Mouse (Mus musculus) stomach, embryonic 16.5 days (tissue): ENCODE measurements around the gene Ccdc110. TPM values are rescaled to one million over a fixed set of nuclear protein-coding genes. Genes with fewer than 3 reads are reported as not detected.
A peak's percentile ranks its signal among the peaks of the same experiment; 100 is the strongest.

Experiments
- ATAC-seq: fragments of 200-750 bp; cut with Nextera tagmentation; 2 replicates; pipeline ENCODE4 v1.8.0; 2017; ENCODE audit warnings: moderate number of reproducible peaks, moderate TSS enrichment; ENCODE audit not compliant: insufficient read depth, low FRiP score
- H3K27ac ChIP-seq: fragments of 300-500 bp; sonication (generic); 2 replicates; pipeline ENCODE4 v1.5.1; 2014; ENCODE audit warnings: low read length
- H3K27me3 ChIP-seq: fragments of 300-500 bp; sonication (generic); 2 replicates; pipeline ENCODE4 v1.6.1; 2014; ENCODE audit warnings: low read length, control low read depth, mixed read lengths; ENCODE audit not compliant: control insufficient read depth, insufficient read depth
- H3K36me3 ChIP-seq: fragments of 300-500 bp; sonication (generic); 2 replicates; pipeline ENCODE4 v1.6.1; 2014; ENCODE audit warnings: low read length; ENCODE audit not compliant: control insufficient read depth, insufficient read depth
- H3K4me1 ChIP-seq: fragments of 300-500 bp; sonication (generic); 2 replicates; pipeline ENCODE4 v1.6.1; 2014; ENCODE audit warnings: low read length, control low read depth, mixed read lengths; ENCODE audit not compliant: control insufficient read depth, insufficient read depth
- H3K4me2 ChIP-seq: fragments of 300-500 bp; sonication (generic); 2 replicates; pipeline ENCODE4 v1.6.1; 2014; ENCODE audit warnings: low read depth, low read length, mixed read lengths
- H3K4me3 ChIP-seq: fragments of 300-500 bp; sonication (generic); replicated peaks from 2 replicates; pipeline ENCODE4 v1.5.1; 2014; ENCODE audit warnings: mild to moderate bottlenecking, low read length
- H3K9ac ChIP-seq: fragments of 300-500 bp; sonication (generic); 2 replicates; pipeline ENCODE4 v1.6.1; 2014; ENCODE audit warnings: low read length
- H3K9me3 ChIP-seq: fragments of 300-500 bp; sonication (generic); replicated peaks from 2 replicates; pipeline ENCODE4 v1.6.1; 2016; ENCODE audit warnings: low read length, control low read depth; ENCODE audit not compliant: control insufficient read depth
- WGBS: fragments of 180-500 bp; shearing (Covaris S2); extraction: QIAGEN DNeasy Blood & Tissue Kit; methylation state at CpG from one replicate; pipeline ENCODE4 v1.1.7; 2014; 5-methylcytosine and 5-hydroxymethylcytosine counted together
- polyA plus RNA-seq: library from polyadenylated mRNA; unstranded; fragments of >200 nt; fragmentation: Nextera tagmentation; extraction: Ambion mirVana; gene quantifications from 2 replicates; pipeline ENCODE4 v1.2.1, GENCODE M21; 2015

Ccdc110 gene
- polyA plus RNA-seq: not detected in 2 replicates

DNA sequence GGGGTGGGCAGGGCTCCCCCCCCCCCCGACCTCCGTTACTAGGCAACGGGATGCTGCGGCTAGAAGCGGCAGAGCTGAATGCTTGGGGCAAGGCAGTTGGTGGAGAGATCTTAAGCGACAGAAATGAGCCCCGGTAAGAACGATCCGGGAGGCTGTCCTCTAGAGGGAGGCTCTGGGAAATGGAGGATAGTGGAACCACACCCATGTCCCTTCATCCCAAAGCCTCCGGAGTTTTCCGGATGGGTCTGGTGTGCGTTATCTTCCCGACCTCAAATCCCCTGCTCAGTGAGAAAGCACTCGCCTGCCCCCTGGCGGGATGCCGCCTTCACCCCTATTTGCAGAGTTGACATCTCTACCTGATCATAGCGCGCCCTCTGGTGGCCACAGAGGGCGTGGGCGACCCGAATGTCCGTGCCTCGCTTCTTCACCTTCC lies at the start of gene Ccdc110:
Gene Ccdc110, plus strand, starts transcription at position 38 of the 433 bp plus-strand sequence.
- ATAC-seq: peak; percentile 80
- WGBS: 5% methylated on average over 23 of the region's 23 CpGs
- H3K9ac ChIP-seq: peak within 1 kb of the TSS; percentile 48

DNA sequence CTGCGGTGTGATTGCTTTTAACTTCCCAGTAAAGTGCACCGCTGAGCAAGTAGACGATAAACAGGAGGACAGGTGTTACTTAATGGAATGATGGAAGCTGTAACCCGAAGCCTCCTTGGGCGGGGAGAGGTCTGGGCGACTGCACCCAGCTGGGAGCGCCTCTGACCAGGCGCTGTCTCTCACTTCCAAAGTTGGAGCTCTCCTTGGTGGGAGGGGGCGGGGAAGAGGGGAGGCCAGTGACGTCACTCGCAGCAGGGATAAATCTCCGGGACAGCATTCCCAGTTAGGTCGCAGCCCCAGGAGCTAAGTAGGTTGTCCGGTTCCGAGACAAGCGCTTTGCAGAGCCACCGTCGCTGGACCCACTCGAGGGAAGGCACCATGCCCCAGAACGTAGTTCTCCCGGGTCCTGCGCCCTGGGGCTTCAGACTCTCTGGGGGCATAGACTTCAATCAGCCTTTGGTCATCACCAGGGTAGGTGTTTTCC lies 49.2 kb upstream of the Ccdc110 start, which contains the start of gene Pdlim3:
Gene Pdlim3, plus strand, starts transcription at position 260 of the 484 bp plus-strand sequence.
- Histone ChIP-seq H3K36me3 (no peaks in the 10 kb centered on the region), H3K9ac (peak within 1 kb of the TSS; percentile 81), H3K4me2 (peak within 1 kb of the TSS; percentile 85), H3K27ac (peak within 1 kb of the TSS; percentile 95), H3K4me3 (peak within 1 kb of the TSS; percentile 59), H3K9me3 (no peaks in the 10 kb centered on the region), H3K4me1 (peaks cover 5% of the 10 kb centered on the region), H3K27me3 (no peaks in the 10 kb centered on the region)
- WGBS: under 1% methylated on average over 22 of the region's 22 CpGs
- ATAC-seq: peak; percentile 85

More for the DNA sequence above, at the start of gene Ccdc110:
- Histone ChIP-seq H3K27me3 (no peaks in the 10 kb centered on the region), H3K4me3 (peak within 1 kb of the TSS; percentile 43), H3K36me3 (no peaks in the 10 kb centered on the region), H3K4me2 (peak within 1 kb of the TSS; percentile 57), H3K9me3 (peaks cover 10% of the 10 kb centered on the region), H3K27ac (no peak within 1 kb of the TSS), H3K4me1 (no peaks in the 10 kb centered on the region)

DNA sequence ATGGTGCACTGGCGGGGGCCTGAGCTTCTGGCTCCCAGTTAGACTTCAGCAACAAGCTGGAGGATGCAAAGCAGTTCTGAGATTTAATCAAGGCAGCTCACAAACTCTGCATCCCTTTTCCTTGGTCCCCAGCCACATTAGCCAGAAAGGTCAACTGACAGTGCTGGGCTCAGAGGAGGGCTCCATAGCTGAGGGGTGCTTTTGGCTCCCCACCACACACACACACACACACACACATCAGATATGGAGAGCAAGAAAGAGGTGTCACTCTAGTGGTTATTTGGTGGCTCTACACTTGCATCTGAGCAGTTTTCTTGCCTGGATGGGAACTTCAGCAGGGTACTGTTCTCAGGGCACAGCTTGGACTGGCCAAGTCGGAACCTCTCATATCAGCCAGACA lies 48.6 kb upstream of the Ccdc110 start:
- Histone ChIP-seq H3K4me1 (peaks cover 5% of the 10 kb centered on the region), H3K4me2 (peak overlapping the region; percentile 85), H3K27me3 (no peaks in the 10 kb centered on the region), H3K4me3 (peak overlapping the region; percentile 59), H3K9me3 (no peaks in the 10 kb centered on the region), H3K9ac (peak overlapping the region; percentile 81), H3K36me3 (no peaks in the 10 kb centered on the region), H3K27ac (peak overlapping the region; percentile 95)
- peak; percentile 48; the same call in 1 of the 2 replicates for ATAC-seq
- 27% methylated on average over 2 of the region's 2 CpGs for WGBS

DNA sequence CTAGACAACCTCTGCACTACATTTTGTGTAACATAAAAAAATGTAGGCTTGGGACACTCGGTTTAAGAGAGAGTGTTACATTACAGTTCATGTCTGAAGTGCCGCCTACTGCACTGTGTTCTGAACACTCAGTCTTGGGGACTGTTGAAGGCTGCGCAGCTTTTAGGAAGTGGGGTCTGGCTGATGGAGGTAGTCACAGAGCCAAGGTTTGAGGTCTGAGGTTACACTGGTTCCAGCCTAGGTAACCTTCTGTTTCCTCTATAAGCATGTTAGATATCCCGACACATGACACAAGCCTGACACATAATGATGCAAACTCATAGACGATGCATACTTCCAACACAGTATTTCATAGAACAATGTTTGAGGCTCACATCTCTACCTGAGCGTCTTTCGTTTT lies 44.7 kb upstream of the Ccdc110 start:
- H3K27ac ChIP-seq: no peak overlapping the region
- H3K27me3 ChIP-seq: no peaks in the 10 kb centered on the region
- no peak overlapping the region for H3K4me2 ChIP-seq
- H3K9ac ChIP-seq: no peak overlapping the region
- 93% methylated on average over 7 of the region's 7 CpGs for WGBS
- H3K9me3 ChIP-seq: no peaks in the 10 kb centered on the region; the same call in 1 of the 2 replicates
- H3K36me3 ChIP-seq: no peaks in the 10 kb centered on the region
- no peaks in the 10 kb centered on the region for H3K4me1 ChIP-seq
- H3K4me3 ChIP-seq: no peak overlapping the region
- ATAC-seq: no peak

DNA sequence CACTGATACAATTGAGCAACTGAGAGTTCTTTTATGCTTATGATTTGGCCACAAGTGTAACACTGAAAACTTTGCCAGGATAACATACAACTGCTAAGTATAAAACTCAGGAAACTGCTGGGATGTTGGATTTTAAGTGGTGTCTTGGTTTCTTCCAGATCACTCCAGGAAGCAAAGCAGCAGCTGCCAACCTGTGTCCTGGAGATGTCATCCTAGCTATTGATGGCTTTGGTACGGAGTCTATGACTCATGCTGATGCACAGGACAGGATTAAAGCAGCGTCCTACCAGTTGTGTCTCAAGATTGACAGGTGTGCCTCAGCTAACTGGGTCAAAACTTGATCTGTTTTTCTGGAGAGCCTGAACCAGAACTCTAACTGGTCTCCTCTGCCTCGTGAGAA lies 37.8 kb upstream of the Ccdc110 start:
- WGBS: 82% methylated on average over 3 of the region's 3 CpGs
- H3K4me3 ChIP-seq: no peak overlapping the region
- H3K36me3 ChIP-seq: peaks cover 4% of the 10 kb centered on the region; the same call in 1 of the 2 replicates
- no peak overlapping the region for H3K27ac ChIP-seq
- no peak overlapping the region for H3K4me2 ChIP-seq
- H3K4me1 ChIP-seq: no peaks in the 10 kb centered on the region
- no peaks in the 10 kb centered on the region for H3K27me3 ChIP-seq
- H3K9ac ChIP-seq: no peak overlapping the region
- ATAC-seq: no peak
- H3K9me3 ChIP-seq: no peaks in the 10 kb centered on the region; the same call in 1 of the 2 replicates

DNA sequence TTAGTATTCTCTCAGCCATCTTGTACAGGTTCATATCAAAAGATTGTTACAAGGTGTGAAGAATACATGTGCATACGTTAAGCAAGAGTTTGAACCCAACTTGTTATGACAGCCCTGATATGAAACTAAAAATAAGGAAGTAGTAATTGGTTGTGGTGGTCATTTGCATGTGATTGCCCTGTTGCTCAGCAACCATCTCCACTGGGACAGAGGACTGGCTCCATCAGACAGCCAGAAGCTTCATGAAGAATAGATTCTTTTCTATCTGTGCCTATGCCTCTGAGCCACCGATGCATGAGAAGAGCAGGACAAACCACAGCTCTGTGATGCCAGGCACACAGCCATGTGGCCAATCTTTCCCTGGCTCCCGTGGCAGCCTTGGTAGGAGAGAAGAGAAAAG lies 34.6 kb upstream of the Ccdc110 start:
- Histone ChIP-seq H3K4me3 (no peak overlapping the region), H3K27ac (no peak overlapping the region), H3K9ac (no peak overlapping the region), H3K4me2 (no peak overlapping the region), H3K36me3 (peaks cover 7% of the 10 kb centered on the region; the same call in 1 of the 2 replicates), H3K4me1 (no peaks in the 10 kb centered on the region), H3K27me3 (no peaks in the 10 kb centered on the region), H3K9me3 (no peaks in the 10 kb centered on the region; the same call in 1 of the 2 replicates)
- WGBS: 81% methylated on average over 3 of the region's 3 CpGs
- no peak for ATAC-seq

DNA sequence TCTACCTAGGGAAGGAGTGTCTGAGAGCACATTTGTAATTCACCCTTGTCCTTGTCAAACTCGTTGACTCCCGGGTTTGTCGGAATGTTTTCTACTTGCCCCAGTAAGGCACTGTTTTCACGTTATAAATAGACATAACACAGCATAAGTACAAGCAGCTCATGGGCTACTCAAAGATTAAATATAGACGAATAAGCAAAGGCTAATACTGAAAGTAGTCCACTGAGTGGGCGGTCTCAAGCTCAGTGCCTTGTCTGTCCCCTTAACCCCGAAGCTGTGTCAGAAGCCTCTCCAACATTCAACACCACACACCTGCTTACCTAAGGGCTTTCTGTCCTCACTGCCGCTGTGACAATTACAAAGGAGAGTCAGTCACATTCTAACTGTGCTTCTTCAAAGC lies 32.8 kb upstream of the Ccdc110 start:
- H3K4me3 ChIP-seq: no peak overlapping the region
- ATAC-seq: no peak
- peaks cover 5% of the 10 kb centered on the region; the same call in 1 of the 2 replicates for H3K36me3 ChIP-seq
- H3K4me1 ChIP-seq: no peaks in the 10 kb centered on the region
- WGBS: 70% methylated on average over 8 of the region's 8 CpGs
- no peak overlapping the region for H3K9ac ChIP-seq
- no peak overlapping the region for H3K4me2 ChIP-seq
- no peak overlapping the region for H3K27ac ChIP-seq
- no peaks in the 10 kb centered on the region for H3K27me3 ChIP-seq
- H3K9me3 ChIP-seq: no peaks in the 10 kb centered on the region

DNA sequence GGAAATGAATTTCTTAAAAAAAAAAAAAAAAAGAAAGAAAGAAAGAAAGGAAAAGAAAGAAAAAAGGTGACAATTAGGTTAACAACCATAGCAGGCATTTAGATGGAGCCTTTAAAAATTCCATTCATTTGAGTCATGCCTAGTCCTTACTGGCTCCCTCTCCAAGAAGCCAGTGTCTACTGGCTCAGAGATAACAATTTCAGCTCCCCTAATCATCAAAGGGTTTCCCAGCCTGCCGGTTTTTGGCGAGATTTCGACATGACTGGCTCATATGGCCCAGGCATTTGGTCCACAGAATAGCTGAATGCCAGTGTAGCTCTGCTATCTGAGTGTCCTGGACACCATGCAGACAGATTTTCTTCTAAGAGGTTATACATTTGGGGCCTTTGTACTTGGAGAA lies 30.8 kb upstream of the Ccdc110 start:
- peaks cover 3% of the 10 kb centered on the region; the same call in 1 of the 2 replicates for H3K36me3 ChIP-seq
- no peak overlapping the region for H3K4me3 ChIP-seq
- H3K9ac ChIP-seq: no peak overlapping the region
- H3K9me3 ChIP-seq: no peaks in the 10 kb centered on the region
- H3K4me2 ChIP-seq: no peak overlapping the region
- no peak overlapping the region for H3K27ac ChIP-seq
- 21% methylated on average over 3 of the region's 3 CpGs for WGBS
- H3K27me3 ChIP-seq: no peaks in the 10 kb centered on the region
- H3K4me1 ChIP-seq: no peaks in the 10 kb centered on the region
- ATAC-seq: no peak

DNA sequence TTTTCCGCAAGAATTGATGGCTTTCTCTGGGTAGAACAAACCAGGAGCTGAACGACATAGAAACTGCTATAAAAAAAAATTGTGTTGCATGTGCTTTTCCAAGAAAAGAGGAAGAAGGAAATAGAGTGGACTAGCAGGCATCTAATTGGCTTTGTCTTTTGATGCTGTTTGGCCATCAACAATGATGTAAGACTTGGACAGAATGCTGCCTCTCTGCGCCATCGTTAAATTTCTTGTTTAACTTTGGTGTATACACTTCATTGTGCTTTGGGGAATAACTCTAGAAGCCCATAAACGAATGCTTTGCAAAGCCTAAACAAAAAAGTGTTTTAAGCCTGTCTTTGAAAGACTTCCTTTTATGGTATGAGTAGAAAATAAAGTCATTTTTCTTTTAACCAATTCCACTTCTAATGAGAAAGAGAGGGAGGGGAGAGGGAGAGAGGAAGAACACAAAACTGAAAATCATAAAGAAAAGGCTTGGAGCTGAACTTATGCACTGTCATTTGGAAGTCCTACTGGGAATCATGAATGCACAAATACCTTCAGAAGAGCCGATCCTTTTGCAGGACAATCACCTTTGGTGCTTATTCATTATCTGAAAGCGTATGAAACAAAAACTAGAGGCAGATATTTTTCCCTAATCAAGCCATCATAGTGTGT lies 28.7 kb upstream of the Ccdc110 start:
- peaks cover 3% of the 10 kb centered on the region; the same call in 1 of the 2 replicates for H3K36me3 ChIP-seq
- no peaks in the 10 kb centered on the region for H3K27me3 ChIP-seq
- H3K9me3 ChIP-seq: no peaks in the 10 kb centered on the region
- WGBS: 67% methylated on average over 7 of the region's 7 CpGs
- H3K4me3 ChIP-seq: no peak overlapping the region
- no peak overlapping the region for H3K4me2 ChIP-seq
- no peaks in the 10 kb centered on the region for H3K4me1 ChIP-seq
- no peak for ATAC-seq
- H3K27ac ChIP-seq: peak overlapping the region; percentile 47; the same call in 1 of the 2 replicates
- H3K9ac ChIP-seq: no peak overlapping the region
